Mouse (Mus musculus) liver, embryonic 16.5 days (tissue): Measurements from ENCODE around the gene Bod1l. TPM values are rescaled to one million over a fixed set of nuclear protein-coding genes. Genes with fewer than 3 reads are reported as not detected.

Experiments
- ATAC-seq: fragments of 200-750 bp; cut with Nextera tagmentation; 2 replicates; pipeline ENCODE4 v1.8.0; 2017; ENCODE audit warnings: low read depth, mild to moderate bottlenecking, moderate number of reproducible peaks, moderate library complexity
- H3K27ac ChIP-seq: fragments of 300-500 bp; sonication (generic); 2 replicates; pipeline ENCODE4 v1.5.1; 2014; ENCODE audit warnings: mild to moderate bottlenecking, low read length
- H3K27me3 ChIP-seq: fragments of 300-500 bp; sonication (generic); 2 replicates; pipeline ENCODE4 v1.6.1; 2014; ENCODE audit warnings: low read depth, low read length, mixed read lengths; ENCODE audit not compliant: control insufficient read depth, insufficient read depth
- H3K36me3 ChIP-seq: fragments of 300-500 bp; sonication (generic); 2 replicates; pipeline ENCODE4 v1.6.1; 2014; ENCODE audit warnings: mild to moderate bottlenecking; ENCODE audit not compliant: control insufficient read depth, insufficient read depth
- H3K4me1 ChIP-seq: fragments of 300-500 bp; sonication (generic); 2 replicates; pipeline ENCODE4 v1.6.1; 2014; ENCODE audit warnings: low read depth, low read length, mixed read lengths; ENCODE audit not compliant: control insufficient read depth
- H3K4me2 ChIP-seq: fragments of 300-500 bp; sonication (generic); 2 replicates; pipeline ENCODE4 v1.6.1; 2014; ENCODE audit warnings: low read depth, low read length, mixed read lengths
- H3K4me3 ChIP-seq: fragments of 300-500 bp; sonication (generic); 2 replicates; pipeline ENCODE4 v1.5.1; 2014; ENCODE audit warnings: low read depth, mild to moderate bottlenecking, low read length
- H3K9ac ChIP-seq: fragments of 300-500 bp; sonication (generic); 2 replicates; pipeline ENCODE4 v1.6.1; 2014; ENCODE audit warnings: low read depth, low read length
- H3K9me3 ChIP-seq: fragments of 300-500 bp; sonication (generic); replicated peaks from 2 replicates; pipeline ENCODE4 v1.6.1; 2016; ENCODE audit warnings: low read length; ENCODE audit not compliant: control insufficient read depth
- WGBS: fragments of 180-500 bp; shearing (Covaris S2); extraction: QIAGEN DNeasy Blood & Tissue Kit; methylation state at CpG from one replicate; pipeline ENCODE4 v1.1.7; 2014; ENCODE audit not compliant: insufficient replicate concordance; 5-methylcytosine and 5-hydroxymethylcytosine counted together
- polyA plus RNA-seq: library from polyadenylated mRNA; unstranded; fragments of >200 nt; fragmentation: Nextera tagmentation; extraction: Ambion mirVana; gene quantifications from 2 replicates; pipeline ENCODE4 v1.2.1, GENCODE M21; 2015

Gene Bod1l
- polyA plus RNA-seq, 1 experiment from 2014 or later = 7.7 TPM

- H3K4me1 ChIP-seq = no peaks in the 10 kb centered on the region
- 74% methylated on average over 5 of the region's 5 CpGs for WGBS
- no peak overlapping the region for H3K27ac ChIP-seq
- no peaks in the 10 kb centered on the region for H3K27me3 ChIP-seq
- no peaks in the 10 kb centered on the region for H3K9me3 ChIP-seq
- no peak for ATAC-seq
- no peak overlapping the region for H3K4me2 ChIP-seq
- peaks cover 9% of the 10 kb centered on the region for H3K36me3 ChIP-seq
- no peak overlapping the region for H3K4me3 ChIP-seq
- H3K9ac ChIP-seq = no peak overlapping the region
These were observed 62.2 kb downstream of the Bod1l start for GRCm38 (mm10) chr5:41781890-41782289.

- Histone ChIP-seq H3K27me3 (no peaks in the 10 kb centered on the region), H3K4me1 (no peaks in the 10 kb centered on the region), H3K27ac (no peak overlapping the region), H3K4me3 (no peak overlapping the region), H3K9ac (no peak overlapping the region), H3K36me3 (no peaks in the 10 kb centered on the region), H3K9me3 (no peaks in the 10 kb centered on the region), H3K4me2 (no peak overlapping the region)
- no peak for ATAC-seq
- 61% methylated on average over 3 of the region's 3 CpGs for WGBS
These were observed 64.1 kb downstream of the Bod1l start for GRCm38 (mm10) chr5:41780026-41780425.

GRCm38 (mm10) chr5:41775728-41776127, 68.4 kb downstream of the Bod1l start:
- no peak for ATAC-seq
- Histone ChIP-seq H3K9ac (no peak overlapping the region), H3K4me3 (no peak overlapping the region)

GRCm38 (mm10) chr5:41775273-41775672, 68.8 kb downstream of the Bod1l start:
- no peak for ATAC-seq
- H3K36me3 ChIP-seq = no peaks in the 10 kb centered on the region
- H3K9ac ChIP-seq = no peak overlapping the region

More at GRCm38 (mm10) chr5:41775728-41776127, 68.4 kb downstream of the Bod1l start:
- no peaks in the 10 kb centered on the region for H3K36me3 ChIP-seq
- no peaks in the 10 kb centered on the region for H3K27me3 ChIP-seq
- 29% methylated on average over 6 of the region's 6 CpGs for WGBS
- no peaks in the 10 kb centered on the region for H3K4me1 ChIP-seq
- H3K9me3 ChIP-seq = no peaks in the 10 kb centered on the region
- H3K4me2 ChIP-seq = no peak overlapping the region
- H3K27ac ChIP-seq = no peak overlapping the region

GRCm38 (mm10) chr5:41768382-41769040, 75.6 kb downstream of the Bod1l start:
- WGBS = 4% methylated on average over 21 of the region's 21 CpGs
- peak; percentile 30; the same call in 1 of the 2 replicates for ATAC-seq
- no peaks in the 10 kb centered on the region for H3K36me3 ChIP-seq
- H3K27ac ChIP-seq = no peak overlapping the region
- H3K9ac ChIP-seq = no peak overlapping the region
- H3K9me3 ChIP-seq = no peaks in the 10 kb centered on the region
- H3K4me1 ChIP-seq = no peaks in the 10 kb centered on the region; the same call in none of the 2 replicates
- H3K27me3 ChIP-seq = peaks cover 48% of the 10 kb centered on the region
- peak overlapping the region; percentile 51 for H3K4me3 ChIP-seq
- H3K4me2 ChIP-seq = peak overlapping the region; percentile 65

More at GRCm38 (mm10) chr5:41775273-41775672, 68.8 kb downstream of the Bod1l start:
- Histone ChIP-seq H3K27me3 (no peaks in the 10 kb centered on the region), H3K4me2 (no peak overlapping the region), H3K4me3 (no peak overlapping the region), H3K4me1 (no peaks in the 10 kb centered on the region), H3K27ac (no peak overlapping the region), H3K9me3 (no peaks in the 10 kb centered on the region)
- 62% methylated on average over 3 of the region's 3 CpGs for WGBS

GRCm38 (mm10) chr5:41767296-41768200, 76.6 kb downstream of the Bod1l start:
- Histone ChIP-seq H3K4me1 (no peaks in the 10 kb centered on the region; the same call in none of the 2 replicates), H3K4me3 (peak overlapping the region; percentile 51), H3K9me3 (no peaks in the 10 kb centered on the region), H3K9ac (no peak overlapping the region), H3K27ac (no peak overlapping the region), H3K4me2 (peak overlapping the region; percentile 65), H3K36me3 (no peaks in the 10 kb centered on the region), H3K27me3 (peaks cover 58% of the 10 kb centered on the region)
- 2% methylated on average over 33 of the region's 33 CpGs for WGBS
- ATAC-seq = no peak

GRCm38 (mm10) chr5:41766406-41767010, 77.6 kb downstream of the Bod1l start:
- H3K27ac ChIP-seq = no peak overlapping the region
- H3K9me3 ChIP-seq = no peaks in the 10 kb centered on the region
- no peaks in the 10 kb centered on the region for H3K36me3 ChIP-seq
- H3K4me3 ChIP-seq = no peak overlapping the region
- WGBS = 4% methylated on average over 27 of the region's 27 CpGs
- no peak overlapping the region for H3K9ac ChIP-seq
- no peak for ATAC-seq
- peaks cover 68% of the 10 kb centered on the region for H3K27me3 ChIP-seq
- H3K4me2 ChIP-seq = no peak overlapping the region
- no peaks in the 10 kb centered on the region; the same call in none of the 2 replicates for H3K4me1 ChIP-seq

- no peak for ATAC-seq
- Histone ChIP-seq H3K9ac (no peak overlapping the region), H3K9me3 (no peaks in the 10 kb centered on the region), H3K27ac (no peak overlapping the region), H3K27me3 (peaks cover 75% of the 10 kb centered on the region), H3K4me1 (no peaks in the 10 kb centered on the region; the same call in none of the 2 replicates), H3K4me2 (no peak overlapping the region), H3K4me3 (no peak overlapping the region), H3K36me3 (no peaks in the 10 kb centered on the region)
- 2% methylated on average over 14 of the region's 14 CpGs for WGBS
These were observed 78.3 kb downstream of the Bod1l start for GRCm38 (mm10) chr5:41765626-41766405.
